Mouse (Mus musculus) macrophage (primary cell): ENCODE measurements around the gene Gm9376. TPM values are rescaled to one million over a fixed set of nuclear protein-coding genes. Genes with fewer than 3 reads are reported as not detected.

Experiments used
- H3K27ac ChIP-seq: fragments of 350-480 bp; formaldehyde crosslinking; 2 replicates; pipeline ENCODE4 v1.9.0; 2021
- H3K36me3 ChIP-seq: fragments of 350-480 bp; formaldehyde crosslinking; 2 replicates; pipeline ENCODE4 v1.9.0; 2021; ENCODE audit errors: inconsistent target
- H3K4me3 ChIP-seq: fragments of 350-480 bp; formaldehyde crosslinking; 2 replicates; pipeline ENCODE4 v1.9.0; 2021; ENCODE audit errors: inconsistent target
- H3K79me2 ChIP-seq: fragments of 350-480 bp; formaldehyde crosslinking; 2 replicates; pipeline ENCODE4 v1.9.0; 2021; ENCODE audit errors: inconsistent target
- WGBS: methylation state at CpG from one replicate; pipeline ENCODE4 v1.1.7; 2026; ENCODE audit warnings: inconsistent platforms; ENCODE audit not compliant: missing documents; 5-methylcytosine and 5-hydroxymethylcytosine counted together
- polyA plus RNA-seq: library from polyadenylated mRNA; stranded (reverse); fragments of 250-400 nt; gene quantifications from 3 replicates; pipeline ENCODE4 v1.2.4, GENCODE M21; 2018; ENCODE audit warnings: inconsistent platforms

The Gm9376 gene
- polyA plus RNA-seq, 1 experiment from 2014 or later: not detected

- H3K36me3 ChIP-seq: no peaks in the 10 kb centered on the region
- no peak overlapping the region for H3K27ac ChIP-seq
- no peak overlapping the region for H3K4me3 ChIP-seq
- 91% methylated on average over 10 of the region's 10 CpGs for WGBS
- H3K79me2 ChIP-seq: no peaks in the 10 kb centered on the region
These were observed 45.9 kb downstream of the Gm9376 start for GRCm38 (mm10) chr14:118312664-118313063.

GRCm38 (mm10) chr14:118313931-118314330, 47.2 kb downstream of the Gm9376 start:
- Histone ChIP-seq H3K36me3 (no peaks in the 10 kb centered on the region), H3K4me3 (no peak overlapping the region), H3K27ac (no peak overlapping the region), H3K79me2 (no peaks in the 10 kb centered on the region)
- WGBS: 94% methylated on average over 3 of the region's 3 CpGs

- Histone ChIP-seq H3K27ac (no peak overlapping the region), H3K79me2 (no peaks in the 10 kb centered on the region), H3K4me3 (no peak overlapping the region), H3K36me3 (no peaks in the 10 kb centered on the region)
- 80% methylated on average over 9 of the region's 9 CpGs for WGBS
These were observed 50.5 kb downstream of the Gm9376 start for GRCm38 (mm10) chr14:118317260-118317659.

Other genes with a start within 250 kb of the Gm9376 start
- not detected in 3 replicates for gene Dct, start 214.7 kb upstream of the Gm9376 start, polyA plus RNA-seq
- gene Tgds, start 134.2 kb upstream of the Gm9376 start, polyA plus RNA-seq: 9.7 to 18.9 TPM (median 10.4 TPM) in 3 replicates
- gene Gpr180, start 129.8 kb upstream of the Gm9376 start, polyA plus RNA-seq: 5.3 to 18.8 TPM (median 9.8 TPM) in 3 replicates
- not detected in 3 replicates for gene Sox21, start 29.9 kb upstream of the Gm9376 start, polyA plus RNA-seq